Mouse (Mus musculus) brain, embryonic 18.5 days (tissue): ENCODE measurements around the gene 2510002D24Rik.
A peak's percentile ranks its signal among the peaks of the same experiment; 100 is the strongest.
"Not testable (repeated sequence)": the region's sequence is repeated elsewhere in the genome, so short reads cannot be mapped to it uniquely, and the experiment has no call there.

Experiments
- DNase-seq: peaks from one replicate; pipeline ENCODE4 v3.0.0-alpha.2; 2012; ENCODE audit warnings: low read depth, low spot score

The 2510002D24Rik gene

DNA sequence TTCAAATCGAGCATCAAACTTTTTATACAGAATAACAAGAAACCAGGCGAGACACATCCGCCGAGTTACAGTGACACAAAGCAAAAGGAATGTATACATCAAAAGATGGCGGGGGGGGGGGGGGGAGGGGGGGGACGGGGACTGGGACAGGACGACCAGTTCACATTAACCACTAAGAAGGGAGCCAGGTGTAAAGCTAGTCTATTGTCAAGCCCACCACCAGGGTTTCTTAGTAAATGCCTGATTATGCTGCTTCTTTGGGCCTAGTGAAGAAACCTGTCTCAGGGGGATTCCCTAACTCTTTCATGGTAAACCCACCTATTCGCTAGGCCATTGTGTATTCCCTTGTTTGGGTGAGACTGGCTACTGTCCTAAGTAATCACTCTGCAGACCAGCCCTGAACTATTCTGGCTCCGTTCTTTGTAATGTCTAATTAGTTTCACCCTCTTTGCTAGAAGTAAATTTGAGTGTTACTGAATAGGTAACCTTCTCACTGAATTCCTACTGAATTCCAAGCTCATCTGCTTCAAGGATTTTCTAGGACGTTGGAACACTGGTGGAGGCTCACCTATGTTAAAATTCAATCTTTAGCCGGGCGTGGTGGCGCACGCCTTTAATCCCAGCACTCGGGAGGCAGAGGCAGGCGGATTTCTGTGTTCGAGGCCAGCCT is 13.3 kb downstream of the 2510002D24Rik start:
- not testable (repeated sequence) for DNase-seq

GRCm38 (mm10) chr16:18858551-18858950 is 22.2 kb downstream of the 2510002D24Rik start:
- DNase-seq, result peak; percentile 22

- no peak for DNase-seq
Measured at GRCm38 (mm10) chr16:18860186-18860585, 23.8 kb downstream of the 2510002D24Rik start.

- not testable (repeated sequence) for DNase-seq
Measured at GRCm38 (mm10) chr16:18870495-18870894, 34.1 kb downstream of the 2510002D24Rik start.

DNA sequence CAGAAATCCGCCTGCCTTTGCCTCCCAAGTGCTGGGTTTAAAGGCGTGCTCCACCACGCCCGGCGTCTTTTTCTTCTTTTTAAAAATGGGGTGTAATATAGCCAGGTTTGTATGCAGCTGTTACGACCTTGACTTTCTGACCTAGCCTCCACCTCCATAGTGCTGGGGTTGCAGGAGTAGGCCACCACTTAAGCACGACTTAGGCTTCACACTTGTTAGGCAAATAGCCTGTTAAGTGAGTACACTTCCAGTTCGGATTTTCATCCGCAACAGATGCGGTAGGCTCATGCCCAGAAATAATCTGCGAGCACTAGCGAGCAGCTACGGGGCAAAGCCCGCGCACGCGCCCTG is 39.7 kb downstream of the 2510002D24Rik start:
- no peak for DNase-seq

GRCm38 (mm10) chr16:18876442-18877308 is 40.3 kb downstream of the 2510002D24Rik start, which contains the start of the genes Mrpl40 and Hira:
Mrpl40 (minus strand) TSS chr16:18876862.
Hira (plus strand) TSS chr16:18877037.
- peak; percentile 78 for DNase-seq

DNA sequence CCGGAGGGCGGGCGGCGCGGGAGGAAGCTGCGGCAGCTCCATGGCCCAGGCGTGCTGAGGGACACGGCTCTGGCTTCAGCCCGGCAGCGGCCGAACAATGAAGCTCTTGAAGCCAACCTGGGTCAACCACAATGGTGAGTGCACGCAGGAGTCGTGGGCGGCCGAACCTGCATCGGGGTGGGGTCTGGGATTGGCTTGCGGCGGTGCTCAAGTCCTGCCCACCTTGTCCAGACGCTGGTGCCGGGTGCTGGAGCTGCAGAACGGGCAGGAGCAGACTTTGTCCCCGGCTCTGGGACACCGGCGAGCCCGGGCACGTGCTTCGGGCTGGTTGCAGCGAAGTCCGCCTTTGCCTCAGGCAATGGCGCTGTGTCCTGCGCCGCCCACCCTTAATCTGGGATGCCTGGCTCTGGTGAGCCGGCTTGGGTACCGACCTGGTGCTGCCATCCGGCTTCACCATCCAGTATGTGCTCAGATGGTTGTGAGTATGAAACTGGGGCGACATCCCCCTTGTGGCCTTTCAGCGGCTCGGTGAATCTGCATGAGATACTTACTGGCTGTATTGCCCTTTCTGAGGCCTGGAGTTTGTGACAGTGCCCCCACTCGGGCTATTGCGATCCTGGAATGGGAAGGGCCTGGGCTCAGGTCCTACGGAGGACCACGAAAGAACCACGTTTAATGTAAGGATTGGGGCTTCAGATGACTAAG is 41.2 kb downstream of the 2510002D24Rik start:
- DNase-seq, result peak; percentile 36

- peak; percentile 20 for DNase-seq
Measured at GRCm38 (mm10) chr16:18878091-18878720, 41.8 kb downstream of the 2510002D24Rik start.

GRCm38 (mm10) chr16:18884044-18884443 is 47.7 kb downstream of the 2510002D24Rik start:
- no peak for DNase-seq
